Mouse (Mus musculus): ENCODE results near the gene Clec4e.
A peak's percentile ranks its signal among the peaks of the same experiment; 100 is the strongest.
"Not testable (repeated sequence)": the region's sequence is repeated elsewhere in the genome, so short reads cannot be mapped to it uniquely, and the experiment has no call there.

Gene Clec4e

DNA sequence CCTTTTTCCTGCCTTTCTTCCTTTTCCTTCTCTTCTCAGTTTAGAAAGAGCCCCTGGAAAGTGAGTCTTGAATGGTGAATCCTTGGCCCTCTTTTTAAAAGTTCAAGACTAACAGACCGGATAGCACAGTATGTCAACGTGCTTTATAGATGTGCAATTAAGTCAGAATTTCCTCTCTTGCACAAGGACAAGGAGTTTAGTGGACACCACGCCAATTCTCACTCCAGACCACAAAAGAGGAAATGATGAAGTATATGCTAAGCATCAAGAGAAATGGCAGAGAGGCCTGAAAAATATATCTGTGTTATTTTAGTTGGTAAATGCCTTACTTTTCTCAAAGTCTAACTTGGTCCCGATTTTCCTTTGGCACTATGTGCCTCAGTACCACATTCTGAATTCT, at the start of gene Clec4e:
Gene Clec4e, minus strand, starts transcription at position 118 of the 400 bp plus-strand sequence.
- no peak for DNase-seq (ENCODE audit: low spot score)

DNA sequence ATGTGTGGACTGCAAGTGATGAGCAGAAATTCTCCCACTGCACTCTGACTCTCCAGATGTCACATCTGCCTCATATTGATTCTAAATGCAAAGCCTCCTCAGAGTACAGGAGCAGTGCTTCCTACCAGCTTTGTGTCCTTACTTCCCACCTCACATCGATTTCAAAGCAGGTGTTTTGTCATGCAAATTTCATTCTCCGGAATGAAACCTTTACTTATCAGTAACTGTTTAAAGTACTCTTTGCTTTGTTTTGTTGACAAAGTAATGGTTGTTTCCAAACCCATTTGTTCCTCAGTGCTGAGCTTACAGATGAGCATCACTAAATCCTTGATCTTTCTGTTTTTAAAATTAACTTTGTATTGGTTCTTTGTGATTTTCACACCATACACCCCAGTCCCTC, 42.8 kb upstream of the Clec4e start:
- no peak for DNase-seq (ENCODE audit: low spot score)

DNA sequence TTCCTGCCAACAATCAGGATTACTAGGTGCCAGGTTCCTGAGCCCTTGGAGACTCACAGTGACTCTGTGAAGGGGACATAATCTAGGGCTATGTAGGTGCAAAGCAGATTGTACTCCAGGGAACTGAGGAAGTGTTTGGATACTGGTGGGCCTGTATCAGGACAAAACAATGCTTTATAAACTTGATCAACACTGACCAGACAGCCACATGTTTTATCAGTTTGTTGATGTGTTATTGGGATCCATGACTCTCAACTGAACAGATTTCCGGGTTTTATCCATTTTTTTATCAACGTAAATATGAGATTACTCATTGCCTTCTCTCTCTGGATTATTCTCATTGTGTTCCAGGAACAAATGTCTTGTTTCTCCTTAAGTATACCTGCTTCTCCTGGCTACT, 18.4 kb upstream of the Clec4e start, which contains the start of gene Vmn2r19:
Gene Vmn2r19, plus strand, starts transcription at position 301 of the 400 bp plus-strand sequence.
- DNase-seq (ENCODE audit: low spot score) = no peak

DNA sequence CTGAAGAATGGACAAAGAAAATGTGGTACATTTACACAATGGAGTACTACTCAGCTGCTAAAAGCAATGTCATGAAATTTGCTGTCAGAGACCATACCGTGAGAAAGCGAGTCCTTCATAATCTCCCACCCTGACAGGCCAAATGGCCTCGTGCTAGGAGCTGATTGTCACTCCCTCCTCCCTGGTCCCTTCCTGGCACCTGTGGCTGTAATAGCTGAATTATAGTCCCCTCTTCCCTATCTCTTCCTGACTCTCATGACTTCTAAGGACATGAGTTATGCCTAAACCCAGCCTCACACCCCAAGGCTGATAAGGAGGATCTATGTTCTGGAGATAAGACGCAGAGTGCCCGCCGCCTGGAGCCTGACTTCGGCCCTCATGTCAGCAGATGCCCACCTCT, 16.6 kb upstream of the Clec4e start:
- not testable (repeated sequence) for DNase-seq (ENCODE audit: low spot score)

DNA sequence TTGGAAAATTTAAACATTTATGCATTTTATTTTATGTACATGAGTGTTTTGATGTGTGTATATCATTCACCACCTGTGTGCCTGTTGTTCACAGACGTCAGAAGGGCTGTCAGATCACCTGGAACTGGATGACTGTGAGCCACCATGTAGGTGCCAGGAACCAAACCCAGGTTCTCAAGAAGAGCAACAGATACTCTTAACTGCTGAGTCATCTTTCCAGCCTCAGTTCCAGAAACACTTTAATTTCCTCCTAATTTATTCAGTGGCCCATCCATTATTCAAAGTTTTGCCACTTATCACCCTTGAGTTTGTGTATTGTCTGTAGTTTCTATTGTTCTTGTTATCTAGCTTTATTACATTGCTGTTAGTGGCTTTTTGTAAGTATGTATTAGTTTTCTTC, 7.0 kb upstream of the Clec4e start:
- no peak for DNase-seq (ENCODE audit: low spot score)

DNA sequence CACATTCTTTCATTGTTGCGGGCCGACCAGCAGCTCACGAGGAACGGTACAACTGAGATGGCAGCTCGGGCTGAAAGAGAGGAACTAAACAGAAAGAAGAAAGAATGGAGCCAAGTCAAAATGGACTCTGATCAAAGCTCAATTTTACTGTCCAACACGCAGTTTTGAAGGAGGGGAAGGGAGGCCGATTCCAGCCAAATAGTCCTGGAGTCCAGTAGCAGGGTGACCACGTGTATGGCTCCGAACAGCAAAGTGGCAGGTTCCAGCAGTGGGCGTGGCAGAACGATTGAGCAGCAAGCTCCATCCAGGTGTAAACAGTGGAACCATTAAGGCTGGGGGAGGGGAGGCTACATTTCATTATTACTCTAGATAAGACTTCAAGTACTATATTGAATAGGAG, 3.8 kb upstream of the Clec4e start:
- DNase-seq (ENCODE audit: low spot score) = not testable (repeated sequence)

DNA sequence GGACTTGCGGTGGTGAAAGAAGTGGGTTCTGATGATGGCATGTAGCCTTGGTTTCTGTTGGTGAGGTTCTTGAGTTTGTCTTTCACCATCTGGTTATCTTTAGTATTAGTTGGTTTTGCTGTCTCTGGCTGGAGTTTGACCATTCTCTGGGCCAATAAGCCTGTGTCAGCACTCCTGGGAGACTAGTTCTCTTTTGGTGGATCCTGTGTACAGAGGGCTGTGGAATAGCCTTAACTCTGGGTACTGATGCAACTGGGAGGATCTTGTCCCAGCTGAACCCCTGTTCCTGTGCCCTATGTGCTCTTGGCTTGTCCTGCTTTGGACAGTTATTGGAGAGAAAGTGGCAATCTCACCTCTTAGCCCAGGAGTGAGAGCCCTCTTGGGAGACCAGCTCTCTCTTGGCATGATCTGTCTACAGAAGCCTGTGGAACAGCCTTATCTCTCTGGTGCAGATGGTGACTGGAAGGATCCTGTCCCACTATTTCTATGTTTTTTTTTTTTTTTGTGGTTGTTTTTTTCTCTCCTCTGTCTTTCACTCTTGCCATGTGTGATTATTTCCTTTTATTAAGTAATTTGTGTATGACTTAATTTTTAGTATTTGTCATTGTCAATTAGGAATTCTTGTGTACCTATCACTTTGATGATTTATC, 3.2 kb upstream of the Clec4e start:
- DNase-seq (ENCODE audit: low spot score) = no peak

DNA sequence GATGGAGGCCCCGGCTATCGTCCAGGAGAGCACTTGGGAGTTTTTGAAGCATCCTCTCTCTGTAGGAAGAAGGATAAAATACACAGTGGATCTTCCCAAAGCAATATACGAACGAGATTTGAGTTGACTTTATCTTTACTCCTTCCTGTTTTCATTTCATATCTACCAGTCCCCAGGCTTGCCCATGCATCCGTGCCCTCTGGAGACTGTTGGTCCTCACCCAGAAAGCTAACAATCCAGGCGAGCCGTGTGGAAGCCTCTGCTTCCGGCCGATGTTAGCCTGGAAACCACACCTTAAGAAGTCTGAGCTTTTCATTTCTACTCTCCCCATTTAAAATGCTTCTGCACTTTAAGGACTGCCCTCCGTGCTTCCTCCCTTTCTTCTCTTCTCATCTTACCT, 739 bp downstream of the Clec4e start:
- no peak for DNase-seq (ENCODE audit: low spot score)

DNA sequence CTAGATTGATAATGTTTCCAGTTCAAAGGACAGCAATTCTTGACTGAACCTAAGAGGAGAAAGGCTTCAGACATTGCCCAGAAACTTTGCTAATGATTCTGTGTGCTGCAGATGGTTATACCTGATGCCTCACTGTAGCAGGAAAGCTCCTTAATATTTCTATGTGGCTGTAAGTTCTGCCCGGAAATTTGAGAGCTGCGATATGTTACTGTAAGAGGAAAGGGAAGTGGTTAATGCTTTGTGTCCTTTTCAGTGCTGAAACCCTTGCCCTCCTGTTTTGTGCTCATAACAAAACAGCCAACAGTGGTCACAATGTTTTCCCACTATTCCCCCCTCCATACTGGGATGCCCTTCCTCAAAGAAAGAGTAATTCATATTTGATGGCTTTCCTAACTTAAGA, 3.4 kb downstream of the Clec4e start:
- no peak for DNase-seq (ENCODE audit: low spot score)

DNA sequence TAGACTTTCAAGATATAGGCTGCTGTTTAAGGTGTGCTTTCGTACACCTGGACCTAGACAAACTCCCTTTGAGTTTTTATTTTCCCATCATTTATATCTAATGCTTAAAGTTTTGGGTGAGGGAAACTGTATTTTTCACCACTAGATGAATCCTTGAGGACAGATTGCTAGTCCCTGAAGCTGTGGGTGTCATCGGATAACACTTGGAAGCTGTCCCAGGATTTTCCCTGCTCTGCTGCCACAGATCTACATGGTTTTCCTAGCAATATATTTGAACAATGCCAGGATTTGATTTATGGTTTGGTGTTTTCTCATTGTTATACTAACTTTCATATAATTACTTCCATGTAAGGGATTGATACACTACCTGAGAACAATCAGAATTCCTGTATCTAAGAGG, 10.2 kb downstream of the Clec4e start:
- DNase-seq (ENCODE audit: low spot score) = peak; percentile 9

DNA sequence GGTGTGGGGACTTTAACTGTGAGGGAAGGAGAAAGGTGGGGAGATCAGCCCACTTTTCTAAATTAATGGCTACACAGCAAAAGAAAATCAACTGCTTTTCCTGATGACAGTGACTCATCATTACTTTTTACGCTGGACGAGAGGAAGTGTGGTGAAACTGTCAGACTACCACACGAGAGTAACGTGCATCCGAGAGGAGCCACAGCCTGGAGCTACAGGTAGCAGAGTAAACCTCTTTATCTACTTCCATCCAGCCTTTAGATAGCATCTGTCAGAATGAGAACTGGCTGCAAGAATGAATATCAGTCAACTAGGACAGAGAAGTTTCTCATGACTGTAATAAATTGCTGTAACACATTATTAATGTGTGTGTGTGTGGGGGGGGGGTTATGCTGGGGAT, 22.7 kb downstream of the Clec4e start:
- DNase-seq (ENCODE audit: low spot score) = no peak

DNA sequence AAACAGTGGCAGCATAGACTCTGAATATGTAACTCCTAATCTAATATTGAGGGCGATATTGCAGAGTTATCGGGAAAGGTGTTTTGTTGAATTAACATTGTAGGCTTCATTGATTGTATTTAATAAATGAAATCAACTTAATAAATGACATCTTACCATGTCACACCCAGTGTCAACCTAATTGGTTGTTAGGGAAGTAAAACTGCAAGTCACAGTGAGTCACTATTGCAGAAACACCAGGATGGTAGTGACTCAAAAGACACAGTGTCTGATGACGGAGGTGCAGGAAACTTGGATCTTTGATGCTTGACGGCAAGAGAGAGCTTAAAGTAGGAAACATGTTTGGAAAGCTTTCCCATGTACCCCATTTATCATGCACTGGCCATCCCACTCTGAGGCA, 23.9 kb downstream of the Clec4e start:
- no peak for DNase-seq (ENCODE audit: low spot score)

DNA sequence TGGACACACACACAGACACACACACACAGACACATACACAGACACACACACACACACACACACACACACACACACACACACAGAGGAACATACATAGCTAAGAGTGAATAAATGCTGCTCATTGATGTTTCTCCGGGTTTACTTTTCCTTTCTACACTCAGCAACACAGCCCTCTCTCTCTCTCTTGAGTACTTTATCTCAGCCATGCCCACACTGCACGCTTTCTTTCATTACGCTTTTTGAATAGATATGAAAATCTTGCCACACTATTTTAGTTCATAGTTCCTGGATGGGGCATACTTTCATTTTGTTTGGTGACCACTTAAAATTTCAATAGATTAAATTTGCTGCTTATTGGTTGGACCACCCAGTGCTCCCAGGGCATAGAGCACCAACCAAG, 25.5 kb downstream of the Clec4e start:
- no peak for DNase-seq (ENCODE audit: low spot score)

DNA sequence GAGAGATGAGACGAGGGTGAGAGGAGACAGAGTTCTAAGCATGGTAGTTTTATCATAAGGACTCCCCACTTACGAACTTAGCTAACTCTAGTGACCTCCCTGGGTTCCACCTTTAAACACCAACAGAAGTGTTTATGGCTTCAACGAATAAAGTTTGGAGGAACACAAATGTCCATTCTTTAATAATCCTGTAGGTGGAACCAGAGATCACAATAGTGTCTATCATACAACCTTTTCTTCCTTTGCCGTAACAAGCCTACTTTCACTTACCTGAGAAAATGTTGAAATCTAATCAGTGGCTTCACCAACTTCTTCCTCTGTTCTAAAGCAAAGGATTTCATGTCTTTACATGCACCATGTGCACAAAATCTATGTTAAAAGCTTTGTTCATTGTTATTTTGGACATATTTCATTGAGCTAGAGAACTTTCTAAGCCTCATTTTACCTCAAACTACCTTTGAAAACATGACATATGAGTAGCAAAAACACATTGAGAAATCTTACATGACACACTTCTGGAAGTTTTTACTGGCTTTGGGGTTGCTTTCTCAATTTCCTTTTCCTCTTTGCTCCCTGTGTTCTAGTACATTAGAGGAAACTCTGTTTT, 28.0 kb downstream of the Clec4e start, which contains the start of gene Clec4d:
Gene Clec4d, plus strand, starts transcription at position 557 of the 607 bp plus-strand sequence.
- DNase-seq (ENCODE audit: low spot score) = no peak

DNA sequence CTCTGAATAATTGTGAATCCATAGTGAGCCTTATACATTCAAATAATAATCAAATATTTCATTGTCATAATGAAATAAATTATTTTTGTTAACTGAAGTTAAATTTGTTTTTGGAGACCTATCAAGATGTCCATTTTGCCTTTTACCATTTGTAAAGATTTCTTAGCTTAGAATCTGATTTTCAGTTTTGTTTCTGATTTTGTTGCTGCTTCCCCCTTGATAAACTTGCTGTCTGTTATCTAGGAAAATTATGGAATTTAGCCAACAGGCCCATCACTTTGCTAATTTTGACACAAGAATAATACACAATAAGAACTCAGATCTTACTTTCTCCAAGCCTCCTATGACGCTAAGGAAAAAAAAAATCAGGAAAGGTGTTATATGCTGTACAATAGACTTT, 28.8 kb downstream of the Clec4e start:
- DNase-seq (ENCODE audit: low spot score) = no peak

DNA sequence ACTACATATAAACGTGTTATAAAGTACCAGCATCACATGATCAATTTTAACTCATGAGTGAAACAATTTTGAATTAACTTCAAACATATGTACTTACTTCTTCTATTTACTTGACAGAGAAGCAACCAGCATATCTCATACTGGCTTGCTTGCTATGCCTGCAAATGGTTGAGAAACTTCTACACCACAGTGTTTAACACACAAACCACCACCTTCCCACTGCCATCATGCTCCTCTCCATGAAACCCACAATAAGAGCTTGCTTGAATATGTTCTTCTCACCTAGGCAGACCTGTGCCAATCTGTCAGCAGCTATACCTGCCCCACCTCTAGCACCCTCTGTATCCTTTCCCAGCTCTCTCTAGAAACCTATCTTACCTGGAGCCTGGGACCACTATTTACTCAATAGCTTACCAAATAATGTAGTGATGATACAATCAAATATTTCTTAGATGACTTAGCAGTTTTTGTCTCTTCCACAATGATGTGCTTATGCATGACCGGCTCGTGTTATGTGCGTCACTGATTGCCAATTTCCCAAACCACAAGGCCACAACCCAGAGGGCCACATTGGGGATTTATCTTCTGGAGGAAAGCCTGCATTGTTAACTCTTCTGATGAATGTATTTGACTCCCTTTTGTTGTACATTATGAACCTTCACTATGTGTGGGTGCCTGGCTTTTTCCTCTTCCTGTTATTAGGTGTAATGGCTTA, 29.6 kb downstream of the Clec4e start:
- no peak for DNase-seq (ENCODE audit: low spot score)

DNA sequence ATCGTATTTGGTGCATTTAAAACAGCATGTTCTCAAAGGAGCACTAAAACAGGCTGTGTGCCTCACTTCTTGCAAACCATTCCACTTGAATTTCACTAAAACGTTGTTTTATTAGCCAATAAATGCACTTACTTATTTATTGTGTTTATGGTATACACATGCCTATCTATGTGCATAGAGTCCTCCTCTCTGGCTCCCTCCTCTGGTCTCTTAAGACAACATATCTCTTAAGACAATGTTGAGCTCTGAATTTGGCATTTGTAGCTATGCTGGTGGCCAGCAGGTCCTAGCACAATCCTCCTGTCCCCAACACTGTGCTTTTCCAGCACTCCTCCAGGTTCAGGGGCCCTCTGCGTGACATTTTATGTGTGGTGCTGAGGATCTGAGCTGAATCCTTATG, 30.7 kb downstream of the Clec4e start:
- DNase-seq (ENCODE audit: low spot score) = no peak

DNA sequence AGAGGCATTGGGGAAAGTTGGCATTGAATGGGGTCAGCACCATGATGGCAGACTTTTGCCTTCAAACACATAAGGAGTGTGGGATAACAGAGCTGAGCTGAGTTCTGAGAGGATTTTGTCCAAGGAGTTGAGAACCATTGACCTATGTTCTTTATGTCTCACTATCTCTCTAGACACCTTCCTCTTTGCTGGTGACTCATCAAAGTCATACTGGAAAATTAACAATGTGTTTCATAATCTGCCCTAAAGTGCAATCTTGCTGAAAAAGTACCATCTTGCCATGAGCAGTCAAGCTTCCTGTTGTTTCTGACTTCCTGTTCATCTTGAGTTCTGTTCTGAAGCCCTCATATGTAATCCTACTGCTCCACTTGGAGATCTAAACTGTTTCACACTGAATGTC, 36.9 kb downstream of the Clec4e start:
- DNase-seq (ENCODE audit: low spot score) = no peak

DNA sequence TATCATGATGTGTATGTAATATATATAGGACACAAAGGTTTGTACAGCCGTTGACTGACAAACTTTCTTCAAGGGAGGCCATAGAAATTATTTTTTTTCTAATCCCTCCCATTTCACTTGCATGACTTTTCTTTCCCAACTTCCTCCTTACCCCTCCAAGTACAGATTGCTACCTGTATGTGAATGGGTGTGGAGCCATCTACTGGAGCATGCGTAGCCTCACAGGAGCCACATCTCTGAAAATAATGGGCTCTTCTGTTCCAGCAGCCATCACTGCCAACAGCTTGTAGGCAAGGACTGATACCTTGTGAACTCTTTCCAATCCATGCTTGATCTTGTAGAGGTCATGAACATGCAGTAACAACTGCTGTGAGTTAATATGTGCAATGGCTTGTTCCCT, 40.8 kb downstream of the Clec4e start:
- DNase-seq (ENCODE audit: low spot score) = not testable (repeated sequence)

DNA sequence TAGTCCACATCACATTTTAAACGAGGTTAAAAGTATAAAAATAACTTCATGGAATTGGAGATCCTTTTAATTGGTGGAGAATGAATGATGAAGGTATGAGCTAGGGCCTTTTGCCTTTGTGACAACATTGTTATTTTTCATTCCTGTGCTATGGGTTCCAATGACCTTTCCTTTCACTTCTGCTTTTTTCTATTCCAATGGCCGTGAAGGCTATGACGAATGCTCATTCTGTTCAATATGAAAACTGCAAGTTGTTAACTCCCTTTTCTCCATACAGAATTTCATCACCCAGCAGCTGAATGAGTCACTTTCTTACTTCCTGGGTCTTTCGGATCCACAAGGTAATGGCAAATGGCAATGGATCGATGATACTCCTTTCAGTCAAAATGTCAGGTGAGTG, 45.5 kb downstream of the Clec4e start:
- DNase-seq (ENCODE audit: low spot score) = no peak

DNA sequence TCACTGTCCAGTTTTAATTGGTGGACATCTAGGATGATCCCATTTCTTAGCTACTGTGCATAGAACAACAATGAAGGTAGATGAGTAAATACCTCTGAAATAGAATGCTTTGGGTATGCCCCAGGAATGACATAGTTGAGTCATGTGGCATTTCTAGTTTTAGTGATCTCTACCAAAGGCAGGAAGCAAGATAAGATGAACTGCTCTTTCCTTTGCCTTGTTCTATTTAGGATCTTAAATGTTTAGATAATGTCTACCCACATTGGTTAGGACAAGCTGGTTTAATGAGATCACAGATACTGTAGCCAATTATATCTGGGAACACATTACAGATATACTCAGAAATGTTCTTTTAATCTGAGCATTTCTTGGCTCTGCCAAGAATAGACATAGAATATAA, 52.1 kb downstream of the Clec4e start:
- DNase-seq (ENCODE audit: low spot score) = no peak
